Mouse (Mus musculus): ENCODE results near the gene Avpr1b. TPM values are rescaled to one million over a fixed set of nuclear protein-coding genes. Genes with fewer than 3 reads are reported as not detected.

Gene Avpr1b
- polyA plus RNA-seq, 1 experiment from 2014 or later = not detected

- no peak for ATAC-seq (ENCODE audit: low FRiP score, low TSS enrichment)
- DNase-seq = peak; percentile 80
- Histone ChIP-seq H3K27ac (replicated peaks; ENCODE audit: low read depth, low read length) (no peak overlapping the region), H3K4me2 (ENCODE audit: low read length) (no peak overlapping the region), H3K36me3 (ENCODE audit: control insufficient read depth, insufficient read depth, low read length) (no peaks in the 10 kb centered on the region), H3K9me3 (ENCODE audit: control insufficient read depth, low read length) (no peaks in the 10 kb centered on the region), H3K4me1 (ENCODE audit: control insufficient read depth, insufficient read depth, low read length) (no peaks in the 10 kb centered on the region), H3K27me3 (ENCODE audit: control insufficient read depth, insufficient read depth, low read length) (no peaks in the 10 kb centered on the region), H3K4me3 (replicated peaks; ENCODE audit: low read depth, low read length) (no peak overlapping the region), H3K9ac (replicated peaks; ENCODE audit: low read length) (no peak overlapping the region)
- WGBS = 85% methylated on average over 16 of the region's 16 CpGs
These were observed 14.5 kb downstream of the Avpr1b start for GRCm38 (mm10) chr1:131613361-131614133.

GRCm38 (mm10) chr1:131614641-131615040, 15.6 kb downstream of the Avpr1b start:
- peaks cover 2% of the 10 kb centered on the region; the same call in 1 of the 2 replicates for H3K9me3 ChIP-seq (ENCODE audit: control insufficient read depth, low read length)
- H3K4me1 ChIP-seq (ENCODE audit: control insufficient read depth, insufficient read depth, low read length) = no peaks in the 10 kb centered on the region
- H3K36me3 ChIP-seq (ENCODE audit: control insufficient read depth, insufficient read depth, low read length) = no peaks in the 10 kb centered on the region
- no peak overlapping the region for H3K9ac ChIP-seq (replicated peaks; ENCODE audit: low read length)
- H3K4me3 ChIP-seq (replicated peaks; ENCODE audit: low read depth, low read length) = no peak overlapping the region
- no peak overlapping the region for H3K27ac ChIP-seq (replicated peaks; ENCODE audit: low read depth, low read length)
- WGBS = 92% methylated on average over 6 of the region's 6 CpGs
- H3K27me3 ChIP-seq (ENCODE audit: control insufficient read depth, insufficient read depth, low read length) = no peaks in the 10 kb centered on the region
- DNase-seq (no peak), ATAC-seq (ENCODE audit: low FRiP score, low TSS enrichment) (no peak)
- no peak overlapping the region for H3K4me2 ChIP-seq (ENCODE audit: low read length)

- no peaks in the 10 kb centered on the region for H3K27me3 ChIP-seq (ENCODE audit: control insufficient read depth, insufficient read depth, low read length)
- no peak overlapping the region for H3K4me2 ChIP-seq (ENCODE audit: low read length)
- no peak overlapping the region for H3K27ac ChIP-seq (replicated peaks; ENCODE audit: low read depth, low read length)
- DNase-seq = no peak
- no peaks in the 10 kb centered on the region for H3K4me1 ChIP-seq (ENCODE audit: control insufficient read depth, insufficient read depth, low read length)
- no peak overlapping the region for H3K9ac ChIP-seq (replicated peaks; ENCODE audit: low read length)
- WGBS = 91% methylated on average over 1 of the region's 1 CpGs
- no peak for ATAC-seq (ENCODE audit: low FRiP score, low TSS enrichment)
- peaks cover 3% of the 10 kb centered on the region; the same call in 1 of the 2 replicates for H3K9me3 ChIP-seq (ENCODE audit: control insufficient read depth, low read length)
- H3K36me3 ChIP-seq (ENCODE audit: control insufficient read depth, insufficient read depth, low read length) = no peaks in the 10 kb centered on the region
- H3K4me3 ChIP-seq (replicated peaks; ENCODE audit: low read depth, low read length) = no peak overlapping the region
These were observed 17.1 kb downstream of the Avpr1b start for GRCm38 (mm10) chr1:131616131-131616530.

GRCm38 (mm10) chr1:131616546-131617220, 17.6 kb downstream of the Avpr1b start:
- no peaks in the 10 kb centered on the region for H3K27me3 ChIP-seq (ENCODE audit: control insufficient read depth, insufficient read depth, low read length)
- no peak overlapping the region for H3K4me2 ChIP-seq (ENCODE audit: low read length)
- H3K27ac ChIP-seq (replicated peaks; ENCODE audit: low read depth, low read length) = no peak overlapping the region
- 84% methylated on average over 5 of the region's 5 CpGs for WGBS
- H3K4me3 ChIP-seq (replicated peaks; ENCODE audit: low read depth, low read length) = no peak overlapping the region
- no peaks in the 10 kb centered on the region for H3K36me3 ChIP-seq (ENCODE audit: control insufficient read depth, insufficient read depth, low read length)
- no peak for DNase-seq
- no peak overlapping the region for H3K9ac ChIP-seq (replicated peaks; ENCODE audit: low read length)
- no peaks in the 10 kb centered on the region for H3K4me1 ChIP-seq (ENCODE audit: control insufficient read depth, insufficient read depth, low read length)
- no peak for ATAC-seq (ENCODE audit: low FRiP score, low TSS enrichment)
- peaks cover 3% of the 10 kb centered on the region; the same call in 1 of the 2 replicates for H3K9me3 ChIP-seq (ENCODE audit: control insufficient read depth, low read length)

GRCm38 (mm10) chr1:131618576-131618975, 19.5 kb downstream of the Avpr1b start:
- H3K4me2 ChIP-seq (ENCODE audit: low read length) = no peak overlapping the region
- H3K36me3 ChIP-seq (ENCODE audit: control insufficient read depth, insufficient read depth, low read length) = no peaks in the 10 kb centered on the region
- no peak for DNase-seq
- no peak for ATAC-seq (ENCODE audit: low FRiP score, low TSS enrichment)
- H3K4me1 ChIP-seq (ENCODE audit: control insufficient read depth, insufficient read depth, low read length) = no peaks in the 10 kb centered on the region
- WGBS = 96% methylated on average over 1 of the region's 1 CpGs
- H3K4me3 ChIP-seq (replicated peaks; ENCODE audit: low read depth, low read length) = no peak overlapping the region
- no peaks in the 10 kb centered on the region for H3K27me3 ChIP-seq (ENCODE audit: control insufficient read depth, insufficient read depth, low read length)
- H3K9me3 ChIP-seq (ENCODE audit: control insufficient read depth, low read length) = peaks cover 3% of the 10 kb centered on the region; the same call in 1 of the 2 replicates
- no peak overlapping the region for H3K9ac ChIP-seq (replicated peaks; ENCODE audit: low read length)
- no peak overlapping the region for H3K27ac ChIP-seq (replicated peaks; ENCODE audit: low read depth, low read length)

GRCm38 (mm10) chr1:131619348-131619747, 20.3 kb downstream of the Avpr1b start:
- no peak for ATAC-seq (ENCODE audit: low FRiP score, low TSS enrichment)
- Histone ChIP-seq H3K36me3 (ENCODE audit: control insufficient read depth, insufficient read depth, low read length) (no peaks in the 10 kb centered on the region), H3K27ac (replicated peaks; ENCODE audit: low read depth, low read length) (no peak overlapping the region), H3K9me3 (ENCODE audit: control insufficient read depth, low read length) (peaks cover 3% of the 10 kb centered on the region; the same call in 1 of the 2 replicates), H3K27me3 (ENCODE audit: control insufficient read depth, insufficient read depth, low read length) (no peaks in the 10 kb centered on the region), H3K4me1 (ENCODE audit: control insufficient read depth, insufficient read depth, low read length) (peaks cover 2% of the 10 kb centered on the region; the same call in 1 of the 2 replicates), H3K9ac (replicated peaks; ENCODE audit: low read length) (no peak overlapping the region), H3K4me3 (replicated peaks; ENCODE audit: low read depth, low read length) (no peak overlapping the region), H3K4me2 (ENCODE audit: low read length) (no peak overlapping the region)
- 95% methylated on average over 7 of the region's 7 CpGs for WGBS
- DNase-seq = no peak

GRCm38 (mm10) chr1:131623644-131624043, 24.6 kb downstream of the Avpr1b start:
- H3K36me3 ChIP-seq (ENCODE audit: control insufficient read depth, insufficient read depth, low read length) = no peaks in the 10 kb centered on the region
- peaks cover 4% of the 10 kb centered on the region; the same call in 1 of the 2 replicates for H3K4me1 ChIP-seq (ENCODE audit: control insufficient read depth, insufficient read depth, low read length)
- ATAC-seq (ENCODE audit: low FRiP score, low TSS enrichment) (no peak), DNase-seq (no peak)
- no peak overlapping the region for H3K9ac ChIP-seq (replicated peaks; ENCODE audit: low read length)
- no peak overlapping the region for H3K4me3 ChIP-seq (replicated peaks; ENCODE audit: low read depth, low read length)
- H3K27me3 ChIP-seq (ENCODE audit: control insufficient read depth, insufficient read depth, low read length) = no peaks in the 10 kb centered on the region
- 91% methylated on average over 3 of the region's 3 CpGs for WGBS
- H3K9me3 ChIP-seq (ENCODE audit: control insufficient read depth, low read length) = peaks cover 3% of the 10 kb centered on the region; the same call in 1 of the 2 replicates
- no peak overlapping the region for H3K4me2 ChIP-seq (ENCODE audit: low read length)
- H3K27ac ChIP-seq (replicated peaks; ENCODE audit: low read depth, low read length) = no peak overlapping the region

- Histone ChIP-seq H3K27ac (replicated peaks; ENCODE audit: low read depth, low read length) (no peak overlapping the region), H3K9me3 (ENCODE audit: control insufficient read depth, low read length) (peaks cover 3% of the 10 kb centered on the region; the same call in 1 of the 2 replicates), H3K27me3 (ENCODE audit: control insufficient read depth, insufficient read depth, low read length) (no peaks in the 10 kb centered on the region), H3K4me1 (ENCODE audit: control insufficient read depth, insufficient read depth, low read length) (peaks cover 4% of the 10 kb centered on the region; the same call in 1 of the 2 replicates), H3K4me3 (replicated peaks; ENCODE audit: low read depth, low read length) (no peak overlapping the region), H3K36me3 (ENCODE audit: control insufficient read depth, insufficient read depth, low read length) (no peaks in the 10 kb centered on the region), H3K9ac (replicated peaks; ENCODE audit: low read length) (no peak overlapping the region), H3K4me2 (ENCODE audit: low read length) (no peak overlapping the region)
- DNase-seq = peak; percentile 3
- no peak for ATAC-seq (ENCODE audit: low FRiP score, low TSS enrichment)
- WGBS = 54% methylated on average over 3 of the region's 3 CpGs
These were observed 25.3 kb downstream of the Avpr1b start for GRCm38 (mm10) chr1:131624175-131624835.
